Mouse (Mus musculus): ENCODE results near the gene Cldn5. TPM values are rescaled to one million over a fixed set of nuclear protein-coding genes. Genes with fewer than 3 reads are reported as not detected.

Cldn5 gene
- polyA plus RNA-seq (2015; fragmentation: Nextera tagmentation; extraction: Ambion mirVana) = 87.2 and 94.4 TPM in 2 replicates

- H3K9me3 ChIP-seq = no peaks in the 10 kb centered on the region
- H3K9ac ChIP-seq = peak within 1 kb of the TSS; percentile 65
- H3K36me3 ChIP-seq = no peaks in the 10 kb centered on the region
- peaks cover 57% of the 10 kb centered on the region for H3K27me3 ChIP-seq
- peaks cover 20% of the 10 kb centered on the region for H3K4me1 ChIP-seq (replicated peaks)
- H3K4me2 ChIP-seq = peak within 1 kb of the TSS; percentile 69
- peak within 1 kb of the TSS; percentile 47 for H3K4me3 ChIP-seq
- WGBS = 3% methylated on average over 19 of the region's 19 CpGs
- ATAC-seq (ENCODE audit: low FRiP score) = peak; percentile 53
- peak within 1 kb of the TSS; percentile 66 for H3K27ac ChIP-seq
Measured at GRCm38 (mm10) chr16:18776556-18777100, at the start of gene Cldn5. Cldn5 (plus strand) TSS chr16:18776847.

- 74% methylated on average over 10 of the region's 10 CpGs for WGBS
- no peak for ATAC-seq (ENCODE audit: low FRiP score)
Measured at GRCm38 (mm10) chr16:18727536-18728499, 48.8 kb upstream of the Cldn5 start.

GRCm38 (mm10) chr16:18729185-18729584 is 47.5 kb upstream of the Cldn5 start:
- Histone ChIP-seq H3K4me2 (no peak overlapping the region), H3K27ac (no peak overlapping the region), H3K9me3 (no peaks in the 10 kb centered on the region), H3K9ac (no peak overlapping the region), H3K4me1 (replicated peaks) (no peaks in the 10 kb centered on the region), H3K27me3 (no peaks in the 10 kb centered on the region), H3K4me3 (no peak overlapping the region), H3K36me3 (no peaks in the 10 kb centered on the region)
- no peak for ATAC-seq (ENCODE audit: low FRiP score)
- WGBS = 78% methylated on average over 5 of the region's 5 CpGs

More at GRCm38 (mm10) chr16:18727536-18728499, 48.8 kb upstream of the Cldn5 start:
- Histone ChIP-seq H3K9ac (no peak overlapping the region), H3K27me3 (no peaks in the 10 kb centered on the region), H3K9me3 (no peaks in the 10 kb centered on the region), H3K4me1 (replicated peaks) (no peaks in the 10 kb centered on the region), H3K27ac (no peak overlapping the region), H3K36me3 (no peaks in the 10 kb centered on the region), H3K4me2 (no peak overlapping the region), H3K4me3 (no peak overlapping the region)

GRCm38 (mm10) chr16:18730640-18731039 is 46.0 kb upstream of the Cldn5 start:
- Histone ChIP-seq H3K27ac (no peak overlapping the region), H3K4me1 (replicated peaks) (no peaks in the 10 kb centered on the region), H3K9ac (no peak overlapping the region), H3K27me3 (no peaks in the 10 kb centered on the region), H3K4me3 (no peak overlapping the region), H3K36me3 (no peaks in the 10 kb centered on the region), H3K9me3 (no peaks in the 10 kb centered on the region), H3K4me2 (no peak overlapping the region)
- WGBS = 82% methylated on average over 3 of the region's 3 CpGs
- ATAC-seq (ENCODE audit: low FRiP score) = no peak

- Histone ChIP-seq H3K36me3 (no peaks in the 10 kb centered on the region), H3K9ac (no peak overlapping the region), H3K27me3 (no peaks in the 10 kb centered on the region), H3K4me2 (no peak overlapping the region), H3K27ac (no peak overlapping the region), H3K9me3 (no peaks in the 10 kb centered on the region), H3K4me3 (no peak overlapping the region), H3K4me1 (replicated peaks) (no peaks in the 10 kb centered on the region)
- WGBS = 74% methylated on average over 20 of the region's 20 CpGs
- no peak for ATAC-seq (ENCODE audit: low FRiP score)
Measured at GRCm38 (mm10) chr16:18733100-18733956, 43.3 kb upstream of the Cldn5 start.

- no peak overlapping the region for H3K9ac ChIP-seq
- no peaks in the 10 kb centered on the region for H3K36me3 ChIP-seq
- H3K27ac ChIP-seq = no peak overlapping the region
- H3K9me3 ChIP-seq = no peaks in the 10 kb centered on the region
- no peak overlapping the region for H3K4me3 ChIP-seq
- no peak for ATAC-seq (ENCODE audit: low FRiP score)
- H3K27me3 ChIP-seq = no peaks in the 10 kb centered on the region
- H3K4me2 ChIP-seq = no peak overlapping the region
- H3K4me1 ChIP-seq (replicated peaks) = no peaks in the 10 kb centered on the region
Measured at GRCm38 (mm10) chr16:18738303-18738702, 38.3 kb upstream of the Cldn5 start.

GRCm38 (mm10) chr16:18746268-18747122 is 30.2 kb upstream of the Cldn5 start:
- Histone ChIP-seq H3K9ac (no peak overlapping the region), H3K4me2 (no peak overlapping the region), H3K27me3 (no peaks in the 10 kb centered on the region), H3K27ac (no peak overlapping the region), H3K9me3 (no peaks in the 10 kb centered on the region), H3K4me3 (no peak overlapping the region), H3K4me1 (replicated peaks) (no peaks in the 10 kb centered on the region), H3K36me3 (no peaks in the 10 kb centered on the region)
- 87% methylated on average over 20 of the region's 20 CpGs for WGBS
- ATAC-seq (ENCODE audit: low FRiP score) = no peak

GRCm38 (mm10) chr16:18751101-18751500 is 25.5 kb upstream of the Cldn5 start:
- ATAC-seq (ENCODE audit: low FRiP score) = no peak
- Histone ChIP-seq H3K27me3 (no peaks in the 10 kb centered on the region), H3K27ac (no peak overlapping the region), H3K4me2 (no peak overlapping the region), H3K9ac (no peak overlapping the region), H3K4me1 (replicated peaks) (no peaks in the 10 kb centered on the region), H3K4me3 (no peak overlapping the region), H3K36me3 (no peaks in the 10 kb centered on the region), H3K9me3 (no peaks in the 10 kb centered on the region)
- WGBS = 86% methylated on average over 11 of the region's 11 CpGs

GRCm38 (mm10) chr16:18751885-18752499 is 24.7 kb upstream of the Cldn5 start:
- Histone ChIP-seq H3K27ac (no peak overlapping the region), H3K9ac (no peak overlapping the region), H3K36me3 (no peaks in the 10 kb centered on the region), H3K4me1 (replicated peaks) (no peaks in the 10 kb centered on the region), H3K27me3 (no peaks in the 10 kb centered on the region), H3K4me2 (no peak overlapping the region), H3K9me3 (no peaks in the 10 kb centered on the region), H3K4me3 (no peak overlapping the region)
- WGBS = 84% methylated on average over 10 of the region's 10 CpGs
- no peak for ATAC-seq (ENCODE audit: low FRiP score)

- H3K9me3 ChIP-seq = no peaks in the 10 kb centered on the region
- no peak overlapping the region for H3K27ac ChIP-seq
- H3K9ac ChIP-seq = no peak overlapping the region
- no peak overlapping the region for H3K4me2 ChIP-seq
- H3K27me3 ChIP-seq = no peaks in the 10 kb centered on the region
- no peaks in the 10 kb centered on the region for H3K4me1 ChIP-seq (replicated peaks)
- ATAC-seq (ENCODE audit: low FRiP score) = no peak
- 90% methylated on average over 4 of the region's 4 CpGs for WGBS
- no peak overlapping the region for H3K4me3 ChIP-seq
- H3K36me3 ChIP-seq = no peaks in the 10 kb centered on the region
Measured at GRCm38 (mm10) chr16:18761734-18762133, 14.9 kb upstream of the Cldn5 start.

- H3K36me3 ChIP-seq = no peaks in the 10 kb centered on the region
- H3K4me1 ChIP-seq (replicated peaks) = no peaks in the 10 kb centered on the region
- H3K4me2 ChIP-seq = no peak overlapping the region
- H3K9ac ChIP-seq = no peak overlapping the region
- WGBS = 80% methylated on average over 3 of the region's 3 CpGs
- H3K4me3 ChIP-seq = no peak overlapping the region
- no peaks in the 10 kb centered on the region for H3K9me3 ChIP-seq
- no peak for ATAC-seq (ENCODE audit: low FRiP score)
- no peaks in the 10 kb centered on the region for H3K27me3 ChIP-seq
- H3K27ac ChIP-seq = no peak overlapping the region
Measured at GRCm38 (mm10) chr16:18762960-18763359, 13.7 kb upstream of the Cldn5 start.
